Mouse (Mus musculus) limb, embryonic 15.5 days (tissue): Measurements from ENCODE around the gene Tlcd2. TPM values are rescaled to one million over a fixed set of nuclear protein-coding genes. Genes with fewer than 3 reads are reported as not detected.

ENCODE experiments used
- ATAC-seq: fragments of 200-750 bp; cut with Nextera tagmentation; 2 replicates; pipeline ENCODE4 v1.8.0; 2017; ENCODE audit warnings: low read depth, moderate TSS enrichment; ENCODE audit not compliant: insufficient number of reproducible peaks, low FRiP score, low TSS enrichment
- H3K27ac ChIP-seq: fragments of 300-500 bp; sonication (generic); 2 replicates; pipeline ENCODE4 v1.5.1; 2015; ENCODE audit warnings: moderate library complexity, mild to moderate bottlenecking, inconsistent platforms
- H3K27me3 ChIP-seq: fragments of 300-500 bp; sonication (generic); 2 replicates; pipeline ENCODE4 v1.6.1; 2015; ENCODE audit warnings: inconsistent platforms
- H3K36me3 ChIP-seq: fragments of 300-500 bp; sonication (generic); 2 replicates; pipeline ENCODE4 v1.6.1; 2015; ENCODE audit warnings: inconsistent platforms
- H3K4me1 ChIP-seq: fragments of 300-500 bp; sonication (generic); 2 replicates; pipeline ENCODE4 v1.6.1; 2015; ENCODE audit warnings: inconsistent platforms
- H3K4me2 ChIP-seq: fragments of 300-500 bp; sonication (generic); 2 replicates; pipeline ENCODE4 v1.6.1; 2015; ENCODE audit warnings: mild to moderate bottlenecking, inconsistent platforms
- H3K4me3 ChIP-seq: fragments of 300-500 bp; sonication (generic); 2 replicates; pipeline ENCODE4 v1.5.1; 2015; ENCODE audit warnings: mild to moderate bottlenecking, inconsistent platforms
- H3K9ac ChIP-seq: fragments of 300-500 bp; sonication (generic); 2 replicates; pipeline ENCODE4 v1.6.1; 2015; ENCODE audit warnings: inconsistent platforms
- H3K9me3 ChIP-seq: fragments of 300-500 bp; sonication (generic); 2 replicates; pipeline ENCODE4 v1.6.1; 2016; ENCODE audit warnings: inconsistent platforms
- WGBS: fragments of 180-500 bp; shearing (Covaris S2); methylation state at CpG from one replicate; pipeline ENCODE4 v1.1.7; 2015; 5-methylcytosine and 5-hydroxymethylcytosine counted together
- polyA plus RNA-seq: library from polyadenylated mRNA; unstranded; fragments of >200 nt; fragmentation: Nextera tagmentation; extraction: Ambion mirVana; gene quantifications from 2 replicates; pipeline ENCODE4 v1.2.1, GENCODE M21; 2015

Gene Tlcd2
- 28.2 and 30.8 TPM in 2 replicates for polyA plus RNA-seq

DNA sequence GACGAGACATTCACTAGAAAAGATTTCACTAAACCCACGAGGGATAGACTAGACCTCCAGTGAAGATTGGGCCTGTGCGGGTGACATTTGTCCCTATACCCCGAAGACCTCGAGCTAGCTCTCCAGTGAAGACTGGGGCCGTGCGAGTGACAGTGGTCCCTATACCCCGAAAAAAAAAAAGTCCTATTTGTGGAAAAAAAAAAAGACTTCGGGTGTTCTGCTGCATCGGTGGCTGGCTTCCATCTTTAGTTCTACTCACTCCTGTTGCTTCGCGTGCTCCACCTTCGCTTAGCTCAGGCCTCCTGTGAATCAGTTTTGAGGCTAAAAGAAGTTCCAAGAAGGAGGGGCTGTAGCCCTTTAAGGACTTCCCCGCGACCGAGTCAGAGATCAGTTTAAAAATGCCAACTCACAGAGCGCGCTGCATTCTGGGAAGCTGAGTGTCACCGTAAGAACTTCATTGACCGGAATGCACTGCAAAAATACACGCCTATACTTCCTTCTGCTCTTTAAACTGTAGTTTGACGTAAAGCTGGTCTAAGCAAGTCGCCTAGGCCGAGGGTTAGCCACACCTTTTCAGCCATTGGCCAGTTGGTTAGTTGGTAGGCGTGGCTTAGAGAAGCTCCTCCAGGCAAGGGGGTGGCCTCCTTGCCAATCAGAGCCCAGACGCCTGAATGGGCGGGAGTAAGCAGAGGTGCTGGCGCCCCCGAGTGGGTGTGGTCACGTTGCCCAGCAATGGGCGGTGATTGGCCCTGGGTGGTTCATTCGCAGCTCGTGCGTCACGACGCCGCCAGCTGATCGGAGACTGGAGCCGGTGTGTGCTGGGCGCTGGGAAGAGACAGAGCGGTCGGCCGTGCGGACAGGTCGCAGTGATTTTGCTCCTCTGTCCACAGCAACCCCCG is at the start of gene Tlcd2:
Gene Tlcd2 (plus strand): TSS at position 872 of the 899 bp plus-strand sequence.
- under 1% methylated on average over 46 of the region's 46 CpGs for WGBS
- H3K9ac ChIP-seq, result peak within 1 kb of the TSS; percentile 47
- H3K4me1 ChIP-seq, result peaks cover 37% of the 10 kb centered on the region
- H3K4me3 ChIP-seq, result peak within 1 kb of the TSS; percentile 81
- no peaks in the 10 kb centered on the region for H3K9me3 ChIP-seq
- H3K27ac ChIP-seq, result peak within 1 kb of the TSS; percentile 97
- no peaks in the 10 kb centered on the region for H3K27me3 ChIP-seq
- H3K4me2 ChIP-seq, result peak within 1 kb of the TSS; percentile 94
- peak; percentile 95 for ATAC-seq
- peaks cover 17% of the 10 kb centered on the region for H3K36me3 ChIP-seq

DNA sequence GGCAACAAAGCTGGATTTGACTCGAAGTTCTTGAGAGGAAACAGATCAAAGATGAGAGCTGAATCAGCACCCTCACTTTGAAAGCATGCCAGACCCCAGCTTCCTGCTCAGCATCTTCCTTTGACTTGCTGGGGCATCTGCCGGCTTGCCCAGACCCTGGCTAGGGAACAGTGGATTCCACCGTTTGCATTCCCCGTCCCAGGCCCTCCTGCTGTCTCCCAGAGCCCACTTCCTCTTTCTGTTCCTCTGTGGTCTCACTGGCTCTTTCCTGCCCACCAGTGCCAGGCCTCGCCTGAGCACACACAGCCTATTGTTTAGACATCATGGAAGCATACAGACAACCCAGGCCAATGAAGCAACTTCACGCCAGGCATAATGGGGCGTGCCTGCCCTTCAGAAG is 46.4 kb upstream of the Tlcd2 start:
- 56% methylated on average over 7 of the region's 7 CpGs for WGBS
- ATAC-seq, result no peak

DNA sequence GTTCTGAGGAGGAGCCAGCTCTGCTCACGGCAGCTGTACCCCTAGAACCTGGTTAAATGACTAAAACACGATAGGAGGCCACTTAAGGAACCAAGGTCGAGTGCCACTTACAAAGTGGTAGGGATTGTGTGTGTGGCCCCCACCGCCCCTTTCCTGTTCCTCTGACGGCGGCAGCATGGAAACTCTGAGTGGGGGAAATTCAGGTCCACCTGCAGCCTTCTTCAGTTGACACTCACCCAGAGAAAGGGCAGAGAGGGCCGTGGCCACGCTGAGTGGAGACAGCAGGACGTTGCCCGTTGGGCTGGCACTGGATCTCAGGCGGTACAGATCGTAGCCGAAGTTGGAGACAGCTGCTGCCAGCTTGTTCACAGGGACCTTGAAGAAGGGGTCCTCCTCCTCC is 45.5 kb upstream of the Tlcd2 start:
- WGBS, result 88% methylated on average over 13 of the region's 13 CpGs
- H3K4me2 ChIP-seq, result no peak overlapping the region
- peaks cover 34% of the 10 kb centered on the region for H3K36me3 ChIP-seq
- H3K27me3 ChIP-seq, result no peaks in the 10 kb centered on the region
- no peak overlapping the region for H3K4me3 ChIP-seq
- peaks cover 11% of the 10 kb centered on the region for H3K4me1 ChIP-seq
- H3K27ac ChIP-seq, result no peak overlapping the region
- H3K9me3 ChIP-seq, result no peaks in the 10 kb centered on the region
- no peak for ATAC-seq
- no peak overlapping the region for H3K9ac ChIP-seq

More for the DNA sequence above, 46.4 kb upstream of the Tlcd2 start:
- H3K9me3 ChIP-seq, result no peaks in the 10 kb centered on the region
- no peaks in the 10 kb centered on the region for H3K27me3 ChIP-seq
- H3K9ac ChIP-seq, result no peak overlapping the region
- peaks cover 4% of the 10 kb centered on the region; the same call in 1 of the 2 replicates for H3K4me1 ChIP-seq
- H3K36me3 ChIP-seq, result peaks cover 41% of the 10 kb centered on the region
- 0 out of 2 replicates have a peak overlapping the region, but pooled peaks have one; percentile 22 for H3K27ac ChIP-seq
- no peak overlapping the region for H3K4me3 ChIP-seq
- H3K4me2 ChIP-seq, result no peak overlapping the region

DNA sequence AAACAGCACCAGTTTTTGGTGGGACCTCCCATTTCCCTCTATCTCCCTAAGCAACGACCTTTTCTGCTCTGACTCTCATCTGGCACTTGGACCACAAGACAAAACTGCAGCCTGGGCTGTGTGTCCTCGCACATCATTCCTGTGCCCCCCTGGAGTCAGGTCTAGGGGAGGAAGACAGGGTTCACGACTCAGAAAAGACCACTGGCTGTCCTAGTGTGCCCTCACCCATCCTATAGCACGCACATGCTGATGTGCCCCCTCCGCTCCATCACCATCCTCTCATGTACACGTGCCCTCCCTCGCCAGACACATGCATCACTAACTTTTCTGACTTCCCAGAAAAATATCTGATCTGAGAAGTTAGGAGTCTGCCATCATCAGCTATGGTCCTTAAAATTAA is 41.5 kb upstream of the Tlcd2 start:
- Histone ChIP-seq H3K9me3 (no peaks in the 10 kb centered on the region), H3K9ac (no peak overlapping the region), H3K27ac (no peak overlapping the region), H3K4me2 (no peak overlapping the region), H3K4me3 (no peak overlapping the region), H3K4me1 (peaks cover 26% of the 10 kb centered on the region), H3K27me3 (no peaks in the 10 kb centered on the region), H3K36me3 (peaks cover 10% of the 10 kb centered on the region)
- WGBS, result 82% methylated on average over 7 of the region's 7 CpGs
- no peak for ATAC-seq

DNA sequence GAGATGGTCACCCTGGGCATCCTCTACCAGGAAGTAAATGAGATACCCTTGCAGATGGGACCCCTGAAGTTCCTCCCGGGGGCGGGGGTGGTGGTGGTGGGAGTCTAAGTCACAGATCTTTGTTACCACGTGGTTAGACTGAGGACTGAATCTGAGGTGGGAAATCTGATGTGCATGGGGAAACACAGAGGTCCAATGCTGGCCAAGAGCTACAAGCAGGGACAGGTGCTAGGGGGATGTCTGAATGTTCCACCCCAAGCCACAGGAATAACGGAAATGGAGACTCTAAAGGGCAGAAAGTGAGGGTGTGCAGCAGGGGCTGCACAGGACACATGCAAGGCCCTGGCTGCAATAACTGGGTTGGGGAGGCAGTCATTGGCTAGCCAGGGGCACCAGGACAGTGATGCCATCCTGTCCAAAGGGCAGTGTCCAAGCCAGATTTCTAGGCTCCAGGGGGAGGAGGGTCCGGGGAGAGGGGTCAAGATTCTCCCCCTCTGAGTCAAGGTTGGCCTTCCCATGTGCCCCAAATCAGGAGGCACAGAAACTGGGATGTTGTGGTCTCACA is 40.6 kb upstream of the Tlcd2 start:
- H3K9ac ChIP-seq, result no peak overlapping the region
- H3K4me1 ChIP-seq, result peaks cover 23% of the 10 kb centered on the region
- WGBS, result 46% methylated on average over 5 of the region's 5 CpGs
- peak overlapping the region; percentile 52 for H3K4me2 ChIP-seq
- peak overlapping the region; percentile 48 for H3K4me3 ChIP-seq
- ATAC-seq, result no peak
- H3K27ac ChIP-seq, result peak overlapping the region; percentile 67; the same call in 1 of the 2 replicates
- no peaks in the 10 kb centered on the region for H3K27me3 ChIP-seq
- H3K9me3 ChIP-seq, result no peaks in the 10 kb centered on the region
- peaks cover 5% of the 10 kb centered on the region for H3K36me3 ChIP-seq

DNA sequence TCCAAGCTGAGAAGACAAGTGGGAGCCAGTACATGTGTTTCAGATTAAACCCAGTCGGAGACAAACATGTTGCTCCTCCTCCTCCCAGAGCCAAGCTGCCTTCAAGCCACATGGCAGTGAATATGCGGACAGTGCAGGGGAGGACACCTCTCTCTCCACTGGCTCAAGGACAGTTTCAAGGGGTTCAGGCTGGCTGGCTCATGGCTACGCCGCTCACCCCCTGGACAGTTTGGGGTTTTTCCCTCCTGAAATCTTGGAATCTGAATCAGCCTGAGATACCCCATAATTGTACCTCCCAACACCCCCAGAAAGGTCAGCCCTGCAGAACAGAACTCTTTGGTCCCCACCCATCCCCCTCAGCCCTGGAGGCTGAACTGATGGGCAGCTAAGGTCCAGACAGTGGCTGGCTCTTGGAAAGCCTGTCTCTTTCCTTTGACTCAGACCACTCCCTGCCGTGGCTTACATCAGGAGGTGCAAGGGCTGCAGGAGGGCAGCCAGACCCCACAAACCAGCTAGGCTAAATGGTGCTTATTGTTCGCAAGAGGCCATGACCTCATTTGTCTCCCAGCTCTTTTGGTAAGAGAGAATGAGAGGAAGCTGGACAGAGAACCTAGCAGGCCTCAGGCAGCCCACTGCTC is 40.0 kb upstream of the Tlcd2 start:
- 0 out of 2 replicates have a peak, but pooled peaks have one; percentile 42 for ATAC-seq
- Histone ChIP-seq H3K4me1 (peaks cover 23% of the 10 kb centered on the region), H3K9me3 (no peaks in the 10 kb centered on the region), H3K27me3 (no peaks in the 10 kb centered on the region), H3K36me3 (no peaks in the 10 kb centered on the region), H3K27ac (peak overlapping the region; percentile 67), H3K4me2 (peak overlapping the region; percentile 52), H3K4me3 (peak overlapping the region; percentile 48), H3K9ac (peak overlapping the region; percentile 47; the same call in 1 of the 2 replicates)
- WGBS, result 30% methylated on average over 6 of the region's 6 CpGs

DNA sequence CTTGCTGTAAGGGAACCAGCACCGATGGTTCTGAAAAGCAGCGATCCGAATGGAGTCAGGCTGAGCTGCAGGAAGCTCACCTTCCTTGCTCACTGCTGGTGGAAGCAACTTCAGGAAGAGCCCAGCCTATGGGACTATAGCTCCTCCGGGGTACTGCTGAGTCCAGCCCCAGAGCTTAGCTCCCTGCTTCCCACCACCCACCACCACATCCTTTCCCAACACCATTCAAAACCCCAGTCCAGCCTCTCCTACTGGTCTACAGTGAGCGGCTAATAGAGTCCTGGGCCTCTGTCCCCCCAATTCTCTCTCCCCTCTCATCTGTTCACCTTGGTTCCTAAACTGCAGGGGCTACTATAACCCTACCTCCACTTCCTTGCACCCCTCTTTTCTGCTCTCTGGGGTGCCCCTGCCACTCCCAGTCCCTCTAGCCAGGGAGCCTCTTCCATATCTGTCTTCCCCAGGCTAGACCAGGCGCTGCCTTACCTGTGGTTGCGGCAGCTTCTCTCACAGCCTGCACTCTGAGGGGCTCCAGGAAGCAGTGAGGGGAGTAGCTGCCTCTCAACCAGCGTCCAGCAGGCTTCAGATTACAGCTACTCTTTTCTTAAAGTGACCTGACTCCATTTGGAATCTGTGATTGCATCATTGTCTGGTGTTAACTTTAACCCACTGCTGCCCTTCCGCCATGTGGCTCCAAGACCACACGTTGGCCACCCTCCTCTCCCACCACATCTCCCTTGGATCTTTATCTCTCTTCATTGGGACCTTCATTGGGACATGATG is 39.3 kb upstream of the Tlcd2 start, which contains the start of gene Serpinf1:
Gene Serpinf1 (minus strand): TSS at position 689 of the 780 bp plus-strand sequence.
- H3K36me3 ChIP-seq, result no peaks in the 10 kb centered on the region
- H3K9me3 ChIP-seq, result no peaks in the 10 kb centered on the region
- H3K9ac ChIP-seq, result peak within 1 kb of the TSS; percentile 47; the same call in 1 of the 2 replicates
- H3K4me2 ChIP-seq, result peak within 1 kb of the TSS; percentile 52
- peak within 1 kb of the TSS; percentile 48 for H3K4me3 ChIP-seq
- H3K4me1 ChIP-seq, result peaks cover 23% of the 10 kb centered on the region
- H3K27me3 ChIP-seq, result no peaks in the 10 kb centered on the region
- WGBS, result 24% methylated on average over 10 of the region's 10 CpGs
- ATAC-seq, result 0 out of 2 replicates have a peak, but pooled peaks have one; percentile 46
- H3K27ac ChIP-seq, result peak within 1 kb of the TSS; percentile 67

DNA sequence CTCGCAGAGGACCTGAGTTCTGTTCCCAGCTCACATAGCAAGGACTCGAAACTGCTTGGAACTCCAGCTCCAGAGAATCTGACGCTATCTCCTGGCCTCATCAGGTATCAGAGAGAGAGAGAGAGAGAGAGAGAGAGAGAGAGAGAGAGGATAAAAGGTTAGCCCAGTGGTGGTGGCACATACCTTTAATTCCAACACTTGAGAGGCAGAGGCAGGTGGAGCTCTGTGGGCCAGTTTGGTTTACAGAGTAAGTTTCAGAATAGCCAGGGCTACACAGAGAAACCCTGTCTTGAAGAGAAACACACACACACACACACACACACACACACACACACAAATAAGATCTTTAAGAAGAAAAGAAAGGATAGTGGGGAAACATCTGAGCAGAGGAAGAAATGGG is 38.4 kb upstream of the Tlcd2 start:
- Histone ChIP-seq H3K36me3 (no peaks in the 10 kb centered on the region), H3K9ac (no peak overlapping the region), H3K4me1 (peaks cover 23% of the 10 kb centered on the region), H3K9me3 (no peaks in the 10 kb centered on the region), H3K4me2 (no peak overlapping the region), H3K4me3 (no peak overlapping the region), H3K27ac (no peak overlapping the region), H3K27me3 (no peaks in the 10 kb centered on the region)
- WGBS, result 85% methylated on average over 3 of the region's 3 CpGs
- no peak for ATAC-seq

DNA sequence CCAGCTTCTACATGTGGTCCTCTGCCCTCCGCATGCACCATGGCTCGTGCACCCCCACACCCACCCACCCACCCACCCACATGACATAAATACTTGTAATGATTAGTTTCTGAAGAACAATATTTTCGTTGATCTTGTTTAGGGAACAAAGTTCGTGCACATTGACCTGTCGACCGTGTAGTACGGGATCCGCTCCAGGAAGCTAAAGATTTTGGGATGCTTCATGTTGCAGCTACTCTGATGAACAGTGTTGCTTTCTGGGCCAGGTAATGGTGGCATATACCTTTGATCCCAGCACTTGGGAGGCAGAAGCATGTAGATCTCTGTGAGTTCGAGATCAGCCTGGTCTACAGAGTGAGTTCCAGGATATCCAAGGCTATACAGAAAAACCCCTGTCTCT is 37.5 kb upstream of the Tlcd2 start:
- no peak overlapping the region for H3K27ac ChIP-seq
- H3K9me3 ChIP-seq, result no peaks in the 10 kb centered on the region
- 88% methylated on average over 9 of the region's 9 CpGs for WGBS
- H3K4me3 ChIP-seq, result no peak overlapping the region
- H3K4me1 ChIP-seq, result peaks cover 23% of the 10 kb centered on the region
- H3K9ac ChIP-seq, result no peak overlapping the region
- H3K27me3 ChIP-seq, result no peaks in the 10 kb centered on the region
- no peaks in the 10 kb centered on the region for H3K36me3 ChIP-seq
- H3K4me2 ChIP-seq, result no peak overlapping the region
- no peak for ATAC-seq

DNA sequence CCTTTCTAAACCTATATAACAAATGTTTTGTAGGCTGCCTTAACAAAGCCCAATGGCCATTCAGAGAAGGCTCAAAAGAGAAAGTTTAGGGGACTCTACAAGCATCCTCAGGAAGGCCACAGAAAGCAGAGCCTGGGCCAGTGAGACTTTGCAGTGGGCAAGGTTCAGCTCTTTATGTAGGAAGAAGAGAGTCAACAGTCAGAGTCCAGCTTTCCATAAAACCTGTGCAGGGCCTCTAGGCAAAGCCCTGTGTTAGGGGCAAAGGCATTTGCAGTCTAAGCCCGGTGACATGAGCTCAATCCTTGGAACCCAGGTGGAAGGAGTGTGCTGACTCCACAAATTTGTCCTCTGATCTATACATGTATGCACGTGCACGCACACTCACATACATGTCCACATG is 37.1 kb upstream of the Tlcd2 start:
- ATAC-seq, result no peak
- 85% methylated on average over 3 of the region's 3 CpGs for WGBS
- no peak overlapping the region for H3K27ac ChIP-seq

DNA sequence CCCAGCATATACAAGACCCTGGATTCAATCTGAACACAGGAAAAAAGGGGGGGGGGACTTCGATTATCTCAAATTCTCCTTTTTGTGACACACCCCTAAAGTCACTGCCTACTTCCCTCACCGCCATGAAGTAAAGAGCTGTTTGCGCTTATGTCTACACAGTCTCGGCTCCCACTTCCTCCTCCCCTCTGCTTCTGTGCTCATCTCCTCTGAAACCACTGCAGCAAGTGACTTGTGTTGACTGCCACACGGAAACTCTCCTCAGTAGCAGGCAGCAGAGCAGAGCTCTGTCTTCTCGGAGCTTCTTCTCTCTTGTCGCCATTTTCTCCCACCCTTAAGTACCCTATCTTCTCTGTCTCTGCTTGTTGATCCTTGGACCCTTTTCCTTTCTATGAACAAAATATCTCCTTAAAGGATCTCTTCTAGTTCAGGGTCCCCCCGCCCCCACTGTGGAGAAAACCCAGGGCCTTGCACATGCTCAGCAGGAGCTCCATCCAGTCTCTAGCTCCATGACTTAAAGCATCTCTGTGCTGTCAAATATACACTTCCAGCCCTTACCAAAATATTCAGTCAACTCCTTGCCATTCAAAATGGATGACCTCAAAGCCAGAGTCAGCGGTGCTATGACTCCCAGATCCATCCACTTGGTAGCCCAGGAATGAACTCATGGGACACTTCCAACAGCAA is 32.4 kb upstream of the Tlcd2 start:
- no peak overlapping the region for H3K27ac ChIP-seq
- no peak for ATAC-seq
- H3K4me3 ChIP-seq, result no peak overlapping the region
- 82% methylated on average over 9 of the region's 9 CpGs for WGBS
- H3K4me2 ChIP-seq, result no peak overlapping the region
- no peaks in the 10 kb centered on the region for H3K9me3 ChIP-seq
- no peak overlapping the region for H3K9ac ChIP-seq
- peaks cover 4% of the 10 kb centered on the region; the same call in 1 of the 2 replicates for H3K4me1 ChIP-seq
- no peaks in the 10 kb centered on the region for H3K27me3 ChIP-seq
- no peaks in the 10 kb centered on the region for H3K36me3 ChIP-seq

More for the DNA sequence above, 37.1 kb upstream of the Tlcd2 start:
- no peak overlapping the region for H3K4me2 ChIP-seq
- H3K4me1 ChIP-seq, result peaks cover 23% of the 10 kb centered on the region
- no peaks in the 10 kb centered on the region for H3K9me3 ChIP-seq
- no peaks in the 10 kb centered on the region for H3K27me3 ChIP-seq
- no peak overlapping the region for H3K9ac ChIP-seq
- no peak overlapping the region for H3K4me3 ChIP-seq
- no peaks in the 10 kb centered on the region for H3K36me3 ChIP-seq
